Mouse (Mus musculus): ENCODE data around the gene Sfi1.
"Not testable (repeated sequence)": the region's sequence is repeated elsewhere in the genome, so short reads cannot be mapped to it uniquely, and the experiment has no call there.

Sfi1 gene

GRCm38 (mm10) chr11:3193363-3193762 lies at the start of gene Sfi1:
Gene Sfi1, minus strand, starts transcription at chr11:3193463.
- DNase-seq (ENCODE audit: low spot score), result no peak

- DNase-seq (ENCODE audit: low spot score), result no peak
Observed at GRCm38 (mm10) chr11:3242395-3242794, 49.1 kb upstream of the Sfi1 start.

GRCm38 (mm10) chr11:3235277-3235676 lies 42.0 kb upstream of the Sfi1 start:
- no peak for DNase-seq (ENCODE audit: low spot score)

- DNase-seq (ENCODE audit: low spot score), result no peak
Observed at GRCm38 (mm10) chr11:3233704-3234103, 40.4 kb upstream of the Sfi1 start.

- no peak for DNase-seq (ENCODE audit: low spot score)
Observed at GRCm38 (mm10) chr11:3232248-3232647, 39.0 kb upstream of the Sfi1 start.

GRCm38 (mm10) chr11:3227113-3227512 lies 33.9 kb upstream of the Sfi1 start:
- no peak for DNase-seq (ENCODE audit: low spot score)

- DNase-seq (ENCODE audit: low spot score), result no peak
Observed at GRCm38 (mm10) chr11:3223105-3223504, 29.8 kb upstream of the Sfi1 start.

GRCm38 (mm10) chr11:3212526-3212925 lies 19.3 kb upstream of the Sfi1 start:
- DNase-seq (ENCODE audit: low spot score), result no peak

GRCm38 (mm10) chr11:3206783-3207182 lies 13.5 kb upstream of the Sfi1 start:
- no peak for DNase-seq (ENCODE audit: low spot score)

- no peak for DNase-seq (ENCODE audit: low spot score)
Observed at GRCm38 (mm10) chr11:3205207-3205606, 11.9 kb upstream of the Sfi1 start.

GRCm38 (mm10) chr11:3203771-3204170 lies 10.5 kb upstream of the Sfi1 start:
- no peak for DNase-seq (ENCODE audit: low spot score)

GRCm38 (mm10) chr11:3202781-3203441 lies 9.6 kb upstream of the Sfi1 start:
- DNase-seq (ENCODE audit: low spot score), result peak; percentile 41

- DNase-seq (ENCODE audit: low spot score), result peak; percentile 93
Observed at GRCm38 (mm10) chr11:3202231-3202701, 9.0 kb upstream of the Sfi1 start, which contains the start of gene Eif4enif1. Gene Eif4enif1, plus strand, starts transcription at chr11:3202392.

GRCm38 (mm10) chr11:3201326-3202230 lies 8.3 kb upstream of the Sfi1 start:
- peak; percentile 18 for DNase-seq (ENCODE audit: low spot score)

GRCm38 (mm10) chr11:3200636-3201035 lies 7.4 kb upstream of the Sfi1 start:
- DNase-seq (ENCODE audit: low spot score), result not testable (repeated sequence)

- DNase-seq (ENCODE audit: low spot score), result not testable (repeated sequence)
Observed at GRCm38 (mm10) chr11:3182707-3183106, 10.6 kb downstream of the Sfi1 start.

GRCm38 (mm10) chr11:3181971-3182370 lies 11.3 kb downstream of the Sfi1 start:
- DNase-seq (ENCODE audit: low spot score), result not testable (repeated sequence)

GRCm38 (mm10) chr11:3181250-3181649 lies 12.0 kb downstream of the Sfi1 start:
- peak; percentile 77 for DNase-seq (ENCODE audit: low spot score)

- DNase-seq (ENCODE audit: low spot score), result not testable (repeated sequence)
Observed at GRCm38 (mm10) chr11:3180510-3181160, 12.6 kb downstream of the Sfi1 start.

GRCm38 (mm10) chr11:3179726-3180092 lies 13.6 kb downstream of the Sfi1 start:
- peak; percentile 37 for DNase-seq (ENCODE audit: low spot score)

GRCm38 (mm10) chr11:3178968-3179725 lies 14.1 kb downstream of the Sfi1 start:
- peak; percentile 23 for DNase-seq (ENCODE audit: low spot score)

Measured in layer of hippocampus, adult 11-12 months (tissue).